8 mouse cellular contexts compared by ENCODE assay signal in the genomic region with DNA sequence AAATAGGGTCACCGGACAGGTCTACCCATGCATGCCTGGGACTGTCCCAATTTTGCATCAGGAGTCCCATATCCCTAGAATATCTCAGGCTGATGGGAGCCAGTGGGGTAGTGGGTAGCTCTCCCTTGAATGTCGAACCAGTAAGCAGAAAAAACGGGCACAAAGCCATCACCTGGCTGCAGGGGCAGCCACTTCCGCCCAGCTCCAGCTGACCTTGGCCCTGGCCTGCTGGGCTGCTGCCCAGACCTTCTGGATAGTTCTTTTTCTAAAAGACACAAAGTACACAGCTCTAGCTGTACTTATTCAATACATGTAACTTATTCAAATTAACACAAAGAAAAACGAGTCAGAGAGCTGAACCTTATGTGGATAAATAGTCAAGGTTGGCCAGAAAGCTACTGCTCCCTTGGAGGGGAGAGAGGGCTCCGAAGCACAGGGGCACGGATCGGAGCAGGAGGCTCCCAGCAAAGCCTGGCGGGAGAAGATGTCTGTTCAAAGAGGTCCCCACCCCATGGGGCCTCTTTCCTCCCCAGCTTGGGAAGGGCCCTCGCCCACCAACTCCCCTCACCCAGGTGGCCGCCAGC. TPM values are rescaled to one million over a fixed set of nuclear protein-coding genes. Genes with fewer than 3 reads are reported as not detected.
A peak's percentile ranks its signal among the peaks of the same experiment; 100 is the strongest.
DNase-seq lines count a peak whose midpoint lies in the region; ATAC-seq and TF ChIP-seq lines count a peak whose summit lies in the region.

No protein-coding gene starts in this region.

- H3K4me2 ChIP-seq in neural tube, embryonic 11.5 days (ENCODE audit: low read depth) = peak overlapping the region; percentile 33
- H3K4me2 ChIP-seq in intestine, postnatal 0 days (replicated peaks; ENCODE audit: low read depth) = peak overlapping the region; percentile 52
- peak overlapping the region; percentile 39 for H3K4me2 ChIP-seq in liver, embryonic 15.5 days

- H3K9me3 ChIP-seq in neural tube, embryonic 11.5 days (ENCODE audit: control insufficient read depth, low read length) = no peaks in the 10 kb centered on the region
- no peaks in the 10 kb centered on the region for H3K9me3 ChIP-seq in intestine, postnatal 0 days (ENCODE audit: control insufficient read depth)
- H3K9me3 ChIP-seq in liver, embryonic 15.5 days (replicated peaks) = no peaks in the 10 kb centered on the region

- no peak for ATAC-seq in neural tube, embryonic 11.5 days (ENCODE audit: insufficient read depth, low FRiP score, low TSS enrichment)
- no peak for ATAC-seq in intestine, postnatal 0 days
- no peak for ATAC-seq in liver, embryonic 15.5 days (ENCODE audit: insufficient read depth)

- WGBS in neural tube, embryonic 11.5 days = 22% methylated on average over 11 of the region's 11 CpGs
- WGBS in intestine, postnatal 0 days = 21% methylated on average over 11 of the region's 11 CpGs
- WGBS in liver, embryonic 15.5 days (ENCODE audit: insufficient replicate concordance) = 26% methylated on average over 11 of the region's 11 CpGs

- H3K9ac ChIP-seq in neural tube, embryonic 11.5 days (ENCODE audit: low read length) = peak overlapping the region; percentile 58
- H3K9ac ChIP-seq in intestine, postnatal 0 days (ENCODE audit: low read depth, low read length) = no peak overlapping the region
- H3K9ac ChIP-seq in liver, embryonic 15.5 days = no peak overlapping the region

- DNase-seq in neural tube, embryonic 11.5 days (ENCODE audit: low spot score) = no peak
- no peak for DNase-seq in neural tube, embryonic 10.5 days (ENCODE audit: extremely low spot score, low spot score)
- DNase-seq in cerebellum, adult 9-10 months = peak; percentile 82
- peak; percentile 70 to 73 for DNase-seq in heart, adult 18-20 months
- no peak for DNase-seq in natural killer cell, adult 2 months (ENCODE audit: low spot score in 2 of 2)
- no peak for DNase-seq in c-Kit-positive CD71-positive TER-119-positive erythroid progenitor cells, embryonic 14.5 days (ENCODE audit: low spot score)

- no peak for TF ChIP-seq CTCF in intestine, postnatal 0 days (IDR thresholded peaks at IDR 0.05; ENCODE audit: low read depth)

- H3K4me3 ChIP-seq in neural tube, embryonic 11.5 days (ENCODE audit: low read depth, low read length) = peak overlapping the region; percentile 8; the same call in 1 of the 2 replicates
- H3K4me3 ChIP-seq in intestine, postnatal 0 days (ENCODE audit: low read depth, low read length) = peak overlapping the region; percentile 17; the same call in 1 of the 2 replicates
- no peak overlapping the region for H3K4me3 ChIP-seq in liver, embryonic 15.5 days (replicated peaks)

- peak overlapping the region; percentile 87 for H3K27ac ChIP-seq in neural tube, embryonic 11.5 days (ENCODE audit: low read depth, low read length)
- no peak overlapping the region for H3K27ac ChIP-seq in intestine, postnatal 0 days (ENCODE audit: low read depth, low read length)
- no peak overlapping the region for H3K27ac ChIP-seq in liver, embryonic 15.5 days (replicated peaks)

- peaks cover 20% of the 10 kb centered on the region; the same call in 1 of the 2 replicates for H3K4me1 ChIP-seq in neural tube, embryonic 11.5 days (ENCODE audit: control insufficient read depth, insufficient read depth, low read length)
- H3K4me1 ChIP-seq in intestine, postnatal 0 days (replicated peaks; ENCODE audit: control insufficient read depth, insufficient read depth, low read length) = no peaks in the 10 kb centered on the region
- peaks cover 11% of the 10 kb centered on the region; the same call in 1 of the 2 replicates for H3K4me1 ChIP-seq in liver, embryonic 15.5 days (replicated peaks)

- no peaks in the 10 kb centered on the region for H3K27me3 ChIP-seq in neural tube, embryonic 11.5 days (ENCODE audit: control insufficient read depth, insufficient read depth, low read length)
- H3K27me3 ChIP-seq in intestine, postnatal 0 days (replicated peaks; ENCODE audit: control insufficient read depth, insufficient read depth, low read length) = 0 out of 2 replicates have a peak, but pooled peaks cover 4% of the 10 kb centered on the region
- peaks cover 28% of the 10 kb centered on the region for H3K27me3 ChIP-seq in liver, embryonic 15.5 days

- H3K36me3 ChIP-seq in neural tube, embryonic 11.5 days (ENCODE audit: control insufficient read depth, insufficient read depth, low read length) = no peaks in the 10 kb centered on the region
- no peaks in the 10 kb centered on the region for H3K36me3 ChIP-seq in intestine, postnatal 0 days (ENCODE audit: control insufficient read depth, insufficient read depth)
- H3K36me3 ChIP-seq in liver, embryonic 15.5 days (replicated peaks) = no peaks in the 10 kb centered on the region

RNA-seq across cellular contexts. Expression of gene Ncor2, which starts 36.4 kb away (rescaled TPM):
- polyA plus RNA-seq in neural tube, embryonic 11.5 days (2014; fragmentation: Nextera tagmentation; extraction: Ambion mirVana) = 23.6 and 24.3 TPM in 2 replicates
- 10 to 100 TPM; 65.9 to 68.9 TPM for total RNA-seq in heart, adult 18-20 months (2021)
- polyA plus RNA-seq in intestine, postnatal 0 days (2015; fragmentation: Nextera tagmentation; extraction: Ambion mirVana) = 7.1 and 7.6 TPM in 2 replicates
- polyA plus RNA-seq in liver, embryonic 15.5 days (2015; fragmentation: Nextera tagmentation; extraction: Ambion mirVana) = 3.8 and 5.4 TPM in 2 replicates

Comparison
In these comparisons a context has a peak if more than half of its experiments do, and no peak if none do; other contexts are left out.
1. DNase-seq: peak in cerebellum, adult 9-10 months (single experiment) and heart, adult 18-20 months (2 of 2); none in neural tube, embryonic 11.5 days (single experiment), neural tube, embryonic 10.5 days (single experiment), natural killer cell, adult 2 months (0 of 2) and c-Kit-positive CD71-positive TER-119-positive erythroid progenitor cells, embryonic 14.5 days (single experiment).
2. Peak in every context shown above with its lines, with median percentiles within 50 percentile points of each other: H3K4me2 ChIP-seq.